In the genomic region with DNA sequence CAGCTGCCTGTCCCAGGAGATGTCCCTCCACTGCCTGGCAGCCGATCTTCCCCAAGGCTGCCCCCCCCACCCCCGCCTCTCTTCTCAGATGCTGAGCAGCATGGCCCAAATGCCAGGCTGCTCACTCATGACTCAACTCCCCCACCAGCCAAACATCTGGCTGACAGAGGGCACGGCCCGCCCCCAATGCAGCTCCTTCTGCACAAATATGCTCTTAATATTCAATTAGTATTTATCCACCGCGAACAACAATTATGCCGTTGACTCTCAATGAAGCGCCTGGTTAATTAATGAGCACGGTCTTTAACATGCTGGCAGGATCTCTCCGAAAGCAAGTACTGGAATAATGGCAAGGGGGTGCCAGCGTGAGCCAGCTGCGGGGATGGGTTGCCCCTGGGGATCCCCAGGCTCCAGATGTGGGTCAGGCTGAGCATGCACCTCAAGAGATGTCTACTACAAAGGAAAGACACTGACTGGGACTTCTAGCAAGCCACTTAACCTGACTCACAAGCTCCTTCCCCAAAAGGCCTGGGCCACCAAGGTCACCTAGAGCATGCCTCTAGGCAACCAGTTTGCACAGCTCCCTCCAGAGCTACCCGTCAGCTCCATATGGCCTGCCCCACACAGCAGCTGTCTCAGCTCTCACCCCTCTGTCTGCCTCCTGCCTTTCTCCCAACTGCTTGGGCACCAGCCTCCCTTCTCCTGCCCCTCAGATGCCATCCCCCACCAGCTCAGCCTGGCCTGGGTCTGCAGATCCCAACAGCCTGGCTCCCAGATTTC, we compare ENCODE assay signal across 14 mouse cellular contexts.
DNase-seq lines count a peak whose midpoint lies in the region; ATAC-seq and TF ChIP-seq lines count a peak whose summit lies in the region.
"Had no signal": no experiment of that assay in that cellular context is flagged by ENCODE, and none has a peak within 500 bp of the region (broad histone marks: within the 10 kb centered on the region; RNA-seq: fewer than 3 reads in every experiment).

No protein-coding gene starts in this region.

- H3K4me1 ChIP-seq in neural tube, embryonic 13.5 days (replicated peaks) = peaks cover 53% of the 10 kb centered on the region
- peaks cover 31% of the 10 kb centered on the region for H3K4me1 ChIP-seq in hindbrain, embryonic 14.5 days (replicated peaks; ENCODE audit: control insufficient read depth, insufficient read depth, low read length)
- no peaks in the 10 kb centered on the region; the same call in 1 of the 2 replicates for H3K4me1 ChIP-seq in stomach, embryonic 16.5 days (ENCODE audit: control insufficient read depth, insufficient read depth, low read length)
- H3K4me1 ChIP-seq in intestine, embryonic 16.5 days (ENCODE audit: control insufficient read depth, insufficient read depth, low read length) = peaks cover 13% of the 10 kb centered on the region

- no peak overlapping the region for H3K4me3 ChIP-seq in neural tube, embryonic 13.5 days
- no peak overlapping the region for H3K4me3 ChIP-seq in hindbrain, embryonic 14.5 days (replicated peaks; ENCODE audit: low read length)
- H3K4me3 ChIP-seq in stomach, embryonic 16.5 days (replicated peaks; ENCODE audit: low read length) = no peak overlapping the region
- H3K4me3 ChIP-seq in intestine, embryonic 16.5 days (ENCODE audit: low read length) = no peak overlapping the region
- H3K4me3 ChIP-seq: kidney, embryonic 15.5 days; midbrain, embryonic 12.5 days had no signal

- H3K9ac ChIP-seq in neural tube, embryonic 13.5 days = no peak overlapping the region
- H3K9ac ChIP-seq in hindbrain, embryonic 14.5 days = no peak overlapping the region
- H3K9ac ChIP-seq in stomach, embryonic 16.5 days (ENCODE audit: low read length) = no peak overlapping the region
- H3K9ac ChIP-seq in intestine, embryonic 16.5 days (ENCODE audit: low read depth, low read length) = no peak overlapping the region
- H3K9ac ChIP-seq: kidney, embryonic 15.5 days; lung, embryonic 14.5 days; midbrain, embryonic 12.5 days had no signal

- DNase-seq in neural tube, embryonic 10.5 days (ENCODE audit: extremely low spot score, low spot score) = no peak
- DNase-seq in brain, embryonic 14.5 days (ENCODE audit: low read depth) = peak; percentile 89
- DNase-seq in hindbrain, embryonic 14.5 days (ENCODE audit: low spot score) = peak; percentile 61
- DNase-seq in ovary, postnatal 10 days (ENCODE audit: low spot score) = no peak
- DNase-seq in cerebellum, postnatal 36 days = no peak
- DNase-seq: embryo, embryonic 11 days; heart, postnatal 14 days; lung, embryonic 14.5 days; thymus, postnatal 4 days had no signal

- ATAC-seq in neural tube, embryonic 13.5 days (ENCODE audit: low read depth) = peak; percentile 48
- ATAC-seq in hindbrain, embryonic 14.5 days (ENCODE audit: low FRiP score) = peak; percentile 52; the same call in 1 of the 2 replicates
- ATAC-seq in stomach, embryonic 16.5 days (ENCODE audit: insufficient read depth, low FRiP score) = peak; percentile 12; the same call in 1 of the 2 replicates
- no peak for ATAC-seq in intestine, embryonic 16.5 days

- H3K27me3 ChIP-seq in neural tube, embryonic 13.5 days = peaks cover 20% of the 10 kb centered on the region
- no peaks in the 10 kb centered on the region for H3K27me3 ChIP-seq in hindbrain, embryonic 14.5 days (ENCODE audit: control insufficient read depth, insufficient read depth, low read length)
- H3K27me3 ChIP-seq in stomach, embryonic 16.5 days (ENCODE audit: control insufficient read depth, insufficient read depth, low read length) = no peaks in the 10 kb centered on the region
- H3K27me3 ChIP-seq in intestine, embryonic 16.5 days (replicated peaks; ENCODE audit: control insufficient read depth, insufficient read depth, low read length) = no peaks in the 10 kb centered on the region
- H3K27me3 ChIP-seq: kidney, embryonic 15.5 days had no signal

- TF ChIP-seq CTCF in brain, embryonic 14.5 days (IDR thresholded peaks at IDR 0.05; ENCODE audit: borderline replicate concordance, extremely low read depth, insufficient read depth, insufficient read length) = no peak

- WGBS in neural tube, embryonic 13.5 days = 30% methylated on average over 13 of the region's 13 CpGs
- 21% methylated on average over 13 of the region's 13 CpGs for WGBS in hindbrain, embryonic 14.5 days
- WGBS in stomach, embryonic 16.5 days = 72% methylated on average over 13 of the region's 13 CpGs
- 73% methylated on average over 13 of the region's 13 CpGs for WGBS in intestine, embryonic 16.5 days

- no peak for TF ChIP-seq POLR2A in brain, embryonic 14.5 days (IDR thresholded peaks at IDR 0.05; ENCODE audit: borderline replicate concordance, extremely low read depth, insufficient read depth, insufficient read length, poor library complexity, severe bottlenecking)

- no peaks in the 10 kb centered on the region for H3K36me3 ChIP-seq in neural tube, embryonic 13.5 days
- H3K36me3 ChIP-seq in hindbrain, embryonic 14.5 days (replicated peaks; ENCODE audit: control insufficient read depth, insufficient read depth) = no peaks in the 10 kb centered on the region
- H3K36me3 ChIP-seq in stomach, embryonic 16.5 days (ENCODE audit: control insufficient read depth, insufficient read depth, low read length) = no peaks in the 10 kb centered on the region
- H3K36me3 ChIP-seq in intestine, embryonic 16.5 days (ENCODE audit: control insufficient read depth, insufficient read depth, low read length) = no peaks in the 10 kb centered on the region
- H3K36me3 ChIP-seq: kidney, embryonic 15.5 days; midbrain, embryonic 12.5 days had no signal

- H3K9me3 ChIP-seq in neural tube, embryonic 13.5 days = no peaks in the 10 kb centered on the region
- no peaks in the 10 kb centered on the region for H3K9me3 ChIP-seq in hindbrain, embryonic 14.5 days (ENCODE audit: control insufficient read depth, low read length)
- H3K9me3 ChIP-seq in stomach, embryonic 16.5 days (replicated peaks; ENCODE audit: control insufficient read depth, low read length) = no peaks in the 10 kb centered on the region
- H3K9me3 ChIP-seq in intestine, embryonic 16.5 days (ENCODE audit: control insufficient read depth, low read length) = no peaks in the 10 kb centered on the region
- H3K9me3 ChIP-seq: kidney, embryonic 15.5 days; midbrain, embryonic 12.5 days had no signal

- peak overlapping the region; percentile 61; the same call in 1 of the 2 replicates for H3K27ac ChIP-seq in neural tube, embryonic 13.5 days (replicated peaks)
- 0 out of 2 replicates have a peak overlapping the region, but pooled peaks have one; percentile 36 for H3K27ac ChIP-seq in hindbrain, embryonic 14.5 days
- no peak overlapping the region for H3K27ac ChIP-seq in stomach, embryonic 16.5 days (ENCODE audit: low read length)
- H3K27ac ChIP-seq in intestine, embryonic 16.5 days (ENCODE audit: low read length) = no peak overlapping the region
- H3K27ac ChIP-seq: kidney, embryonic 15.5 days; midbrain, embryonic 12.5 days had no signal

- H3K4me2 ChIP-seq in neural tube, embryonic 13.5 days = no peak overlapping the region
- H3K4me2 ChIP-seq in hindbrain, embryonic 14.5 days (replicated peaks) = no peak overlapping the region
- H3K4me2 ChIP-seq in stomach, embryonic 16.5 days (ENCODE audit: low read depth, low read length) = no peak overlapping the region
- no peak overlapping the region for H3K4me2 ChIP-seq in intestine, embryonic 16.5 days (ENCODE audit: low read depth, low read length)
- H3K4me2 ChIP-seq: kidney, embryonic 15.5 days; lung, embryonic 14.5 days; midbrain, embryonic 12.5 days had no signal

Comparison
In these comparisons a context has a peak if more than half of its experiments do, and no peak if none do; other contexts are left out.
1. H3K27ac ChIP-seq: peak in neural tube, embryonic 13.5 days (single experiment) and hindbrain, embryonic 14.5 days (single experiment); none in stomach, embryonic 16.5 days (single experiment) and intestine, embryonic 16.5 days (single experiment).
2. DNase-seq: peak in brain, embryonic 14.5 days (single experiment) and hindbrain, embryonic 14.5 days (single experiment); none in neural tube, embryonic 10.5 days (single experiment), ovary, postnatal 10 days (single experiment) and cerebellum, postnatal 36 days (0 of 2).